Comparison of ENCODE assay signal across 7 mouse cellular contexts in the genomic region with DNA sequence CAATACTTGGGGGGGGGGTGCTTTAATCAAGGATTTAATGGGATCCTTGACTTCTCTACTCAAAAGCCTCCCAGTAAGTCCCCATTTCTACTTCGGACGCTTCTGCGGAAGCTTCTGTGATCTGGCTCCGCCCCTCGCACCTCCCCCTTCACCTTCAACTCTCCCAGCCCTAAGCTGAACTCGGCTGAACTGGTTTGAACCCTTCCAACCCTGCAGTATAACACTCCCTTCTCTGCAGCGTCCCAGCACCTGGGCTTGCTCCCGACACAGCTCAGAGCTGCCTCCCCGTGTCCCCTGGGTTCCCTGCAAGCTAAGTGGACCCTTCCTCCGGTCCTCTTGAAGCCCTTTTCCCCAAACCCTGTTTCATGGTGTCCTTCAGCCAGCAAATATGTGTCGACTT.
DNase-seq lines count a peak whose midpoint lies in the region; ATAC-seq and TF ChIP-seq lines count a peak whose summit lies in the region.

No protein-coding gene starts in this region.

- TF ChIP-seq CTCF in liver, postnatal 0 days (IDR thresholded peaks at IDR 0.05; ENCODE audit: low read depth): peak; percentile 49

- peak; percentile 60 for DNase-seq in WW6 (ENCODE audit: low read depth, low spot score)
- peak; percentile 20 for DNase-seq in c-Kit-positive CD71-positive TER-119-positive erythroid progenitor cells, embryonic 14.5 days (ENCODE audit: low spot score)
- peak; percentile 98 for DNase-seq in heart, adult 11 months
- peak; percentile 77 for DNase-seq in liver, postnatal 0 days
- peak; percentile 55 for DNase-seq in retina, embryonic 14.5 days (ENCODE audit: low spot score)
- peak; percentile 83 for DNase-seq in yolk sac, embryonic 10.5 days (ENCODE audit: low spot score)

- no peak overlapping the region for H3K9ac ChIP-seq in intestine, embryonic 16.5 days (ENCODE audit: low read depth, low read length)
- peak overlapping the region; percentile 8; the same call in 1 of the 2 replicates for H3K9ac ChIP-seq in liver, postnatal 0 days (replicated peaks)

- peak overlapping the region; percentile 52 for H3K4me2 ChIP-seq in intestine, embryonic 16.5 days (ENCODE audit: low read depth, low read length)
- H3K4me2 ChIP-seq in liver, postnatal 0 days (ENCODE audit: low read depth, low read length): peak overlapping the region; percentile 60

- no peaks in the 10 kb centered on the region for H3K36me3 ChIP-seq in intestine, embryonic 16.5 days (ENCODE audit: control insufficient read depth, insufficient read depth, low read length)
- H3K36me3 ChIP-seq in liver, postnatal 0 days (replicated peaks; ENCODE audit: insufficient read depth, low read length): no peaks in the 10 kb centered on the region

- H3K4me1 ChIP-seq in intestine, embryonic 16.5 days (ENCODE audit: control insufficient read depth, insufficient read depth, low read length): peaks cover 13% of the 10 kb centered on the region; the same call in 1 of the 2 replicates
- H3K4me1 ChIP-seq in liver, postnatal 0 days (ENCODE audit: insufficient read depth): peaks cover 6% of the 10 kb centered on the region; the same call in 1 of the 2 replicates

- TF ChIP-seq EP300 in liver, postnatal 0 days (IDR thresholded peaks at IDR 0.05; ENCODE audit: low read depth): no peak

- 3% methylated on average over 11 of the region's 11 CpGs for WGBS in intestine, embryonic 16.5 days
- WGBS in liver, postnatal 0 days (ENCODE audit: insufficient replicate concordance): 2% methylated on average over 11 of the region's 11 CpGs

- H3K4me3 ChIP-seq in intestine, embryonic 16.5 days (ENCODE audit: low read length): peak overlapping the region; percentile 42
- H3K4me3 ChIP-seq in liver, postnatal 0 days (ENCODE audit: low read depth, low read length): peak overlapping the region; percentile 30

- no peaks in the 10 kb centered on the region for H3K27me3 ChIP-seq in intestine, embryonic 16.5 days (replicated peaks; ENCODE audit: control insufficient read depth, insufficient read depth, low read length)
- H3K27me3 ChIP-seq in liver, postnatal 0 days (ENCODE audit: insufficient read depth, low read length): no peaks in the 10 kb centered on the region

- ATAC-seq in intestine, embryonic 16.5 days: peak; percentile 91
- peak; percentile 75 for ATAC-seq in liver, postnatal 0 days

- H3K27ac ChIP-seq in intestine, embryonic 16.5 days (ENCODE audit: low read length): 0 out of 2 replicates have a peak overlapping the region, but pooled peaks have one; percentile 2
- H3K27ac ChIP-seq in liver, postnatal 0 days (ENCODE audit: low read depth): peak overlapping the region; percentile 78

- H3K9me3 ChIP-seq in intestine, embryonic 16.5 days (ENCODE audit: control insufficient read depth, low read length): no peaks in the 10 kb centered on the region
- H3K9me3 ChIP-seq in liver, postnatal 0 days (ENCODE audit: low read length): no peaks in the 10 kb centered on the region

Comparison
In these comparisons a context has a peak if more than half of its experiments do, and no peak if none do; other contexts are left out.
1. Peak in every context shown above with its lines: DNase-seq, ATAC-seq, H3K4me3 ChIP-seq and H3K27ac ChIP-seq.
2. DNase-seq: peak in every context shown above with its lines; median percentile 98 in heart, adult 11 months; 83 in yolk sac, embryonic 10.5 days; 77 in liver, postnatal 0 days; 60 in WW6; 55 in retina, embryonic 14.5 days; 20 in c-Kit-positive CD71-positive TER-119-positive erythroid progenitor cells, embryonic 14.5 days.